Mouse (Mus musculus): ENCODE measurements at regions not wholly inside any gene's neighbourhood (a gene's known extent, or its start where the extent isn't known, plus 50 kb on each side); places are given as distances from the start of the nearest gene placed in this dataset.

DNA sequence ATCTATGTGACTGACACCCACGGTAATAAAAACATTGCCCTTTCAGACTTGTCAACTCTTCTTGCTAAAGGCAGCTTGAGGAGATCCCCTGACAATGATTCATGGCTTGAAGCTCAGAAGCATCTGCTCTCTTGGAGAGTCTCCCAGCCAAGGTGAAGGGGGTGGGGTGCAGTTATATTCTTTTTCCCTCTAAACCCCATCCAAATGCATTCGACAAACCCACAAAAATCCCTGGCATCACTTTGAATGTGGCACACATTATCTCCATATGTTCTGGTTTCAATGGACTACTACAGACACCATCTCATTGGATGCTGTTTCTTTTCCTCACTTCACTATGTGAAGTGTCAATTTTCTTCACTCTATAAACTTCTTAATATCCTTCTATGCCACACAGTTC, 603.0 kb upstream of the Rag2 start:
- H3K4me3 ChIP-seq (replicated peaks; ENCODE audit: control insufficient read depth, low read depth, low read length): no peak overlapping the region
- no peak overlapping the region for H3K27ac ChIP-seq (ENCODE audit: control insufficient read depth, insufficient read depth, low read depth, low read length, poor library complexity)
- TF ChIP-seq CTCF (IDR thresholded peaks at IDR 0.05; ENCODE audit: control insufficient read depth, insufficient read depth, low read length): no peak
- no peak for TF ChIP-seq POLR2A (IDR thresholded peaks at IDR 0.05; ENCODE audit: borderline replicate concordance, control insufficient read depth, low read depth, low read length)
- WGBS: 76% methylated on average over 2 of the region's 2 CpGs
- no peaks in the 10 kb centered on the region for H3K4me1 ChIP-seq (ENCODE audit: control insufficient read depth, insufficient read depth, low read length)

DNA sequence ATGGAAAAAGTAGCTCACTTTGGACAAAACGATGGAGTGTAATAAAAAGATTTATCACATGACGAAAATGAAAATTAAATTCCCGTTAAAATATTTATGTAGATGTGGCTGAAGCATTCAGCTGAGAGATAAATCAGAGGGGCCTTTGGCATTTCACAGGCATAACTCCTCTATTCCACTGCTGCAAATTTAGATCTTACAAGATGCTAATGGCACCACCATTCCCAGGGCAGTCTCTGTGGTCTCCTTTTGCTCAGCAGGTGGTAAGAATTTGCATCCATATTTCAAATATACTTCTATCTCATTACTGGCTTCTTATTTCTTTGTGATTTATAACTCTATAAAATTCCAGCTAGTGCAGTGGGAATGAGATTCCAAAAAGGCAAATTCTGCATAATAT, 581.5 kb upstream of the Rag2 start:
- WGBS: 77% methylated on average over 3 of the region's 3 CpGs
- Histone ChIP-seq H3K4me1 (ENCODE audit: control insufficient read depth, insufficient read depth, low read length) (no peaks in the 10 kb centered on the region), H3K4me3 (replicated peaks; ENCODE audit: control insufficient read depth, low read depth, low read length) (no peak overlapping the region), H3K27ac (ENCODE audit: control insufficient read depth, insufficient read depth, low read depth, low read length, poor library complexity) (no peak overlapping the region)
- TF ChIP-seq POLR2A (IDR thresholded peaks at IDR 0.05; ENCODE audit: borderline replicate concordance, control insufficient read depth, low read depth, low read length): no peak
- no peak for TF ChIP-seq CTCF (IDR thresholded peaks at IDR 0.05; ENCODE audit: control insufficient read depth, insufficient read depth, low read length)

DNA sequence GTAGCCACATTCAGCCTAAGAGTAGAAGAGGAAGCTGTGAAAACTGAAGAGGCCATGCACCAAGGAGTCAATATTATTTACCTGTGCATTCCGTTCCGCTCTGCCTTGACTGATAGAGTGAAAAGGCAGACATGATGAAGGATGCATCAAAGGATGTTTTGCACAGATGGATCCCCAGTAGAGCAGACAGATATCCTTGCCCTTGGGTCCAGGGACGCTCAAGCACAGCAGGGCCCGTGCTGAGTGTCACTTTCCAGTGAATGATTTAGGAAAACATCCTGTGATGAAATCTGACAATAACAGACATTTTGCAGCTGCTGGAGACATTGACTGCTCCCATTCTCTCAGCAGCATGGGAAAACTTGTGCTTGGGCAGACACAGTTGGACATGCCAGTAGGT, 561.6 kb upstream of the Rag2 start:
- WGBS: 73% methylated on average over 4 of the region's 4 CpGs
- Histone ChIP-seq H3K4me3 (replicated peaks; ENCODE audit: control insufficient read depth, low read depth, low read length) (no peak overlapping the region), H3K27ac (ENCODE audit: control insufficient read depth, insufficient read depth, low read depth, low read length, poor library complexity) (no peak overlapping the region), H3K4me1 (ENCODE audit: control insufficient read depth, insufficient read depth, low read length) (no peaks in the 10 kb centered on the region)
- TF ChIP-seq CTCF (IDR thresholded peaks at IDR 0.05; ENCODE audit: control insufficient read depth, insufficient read depth, low read length) (no peak), POLR2A (IDR thresholded peaks at IDR 0.05; ENCODE audit: borderline replicate concordance, control insufficient read depth, low read depth, low read length) (no peak)

DNA sequence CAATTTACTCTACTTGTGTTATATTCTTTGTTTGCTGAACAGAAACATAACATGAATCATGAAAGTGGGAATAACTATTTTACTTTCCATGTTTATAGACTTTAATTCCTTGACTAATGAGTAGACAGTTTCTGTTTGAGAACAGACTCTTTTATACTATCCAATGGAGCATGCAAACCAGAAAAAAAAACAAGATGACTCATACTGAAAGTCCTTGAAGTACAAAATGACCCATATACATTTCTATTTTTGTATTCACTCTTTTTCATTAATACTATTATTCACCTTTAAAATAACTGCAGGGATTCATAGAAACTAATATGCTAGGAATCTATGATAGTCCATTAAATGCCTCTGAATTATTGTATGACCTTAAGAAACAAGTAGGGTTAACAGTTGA, 549.5 kb upstream of the Rag2 start:
- Histone ChIP-seq H3K4me3 (replicated peaks; ENCODE audit: control insufficient read depth, low read depth, low read length) (no peak overlapping the region), H3K27ac (ENCODE audit: control insufficient read depth, insufficient read depth, low read depth, low read length, poor library complexity) (no peak overlapping the region)
- TF ChIP-seq POLR2A (IDR thresholded peaks at IDR 0.05; ENCODE audit: borderline replicate concordance, control insufficient read depth, low read depth, low read length) (no peak), CTCF (IDR thresholded peaks at IDR 0.05; ENCODE audit: control insufficient read depth, insufficient read depth, low read length) (no peak)

DNA sequence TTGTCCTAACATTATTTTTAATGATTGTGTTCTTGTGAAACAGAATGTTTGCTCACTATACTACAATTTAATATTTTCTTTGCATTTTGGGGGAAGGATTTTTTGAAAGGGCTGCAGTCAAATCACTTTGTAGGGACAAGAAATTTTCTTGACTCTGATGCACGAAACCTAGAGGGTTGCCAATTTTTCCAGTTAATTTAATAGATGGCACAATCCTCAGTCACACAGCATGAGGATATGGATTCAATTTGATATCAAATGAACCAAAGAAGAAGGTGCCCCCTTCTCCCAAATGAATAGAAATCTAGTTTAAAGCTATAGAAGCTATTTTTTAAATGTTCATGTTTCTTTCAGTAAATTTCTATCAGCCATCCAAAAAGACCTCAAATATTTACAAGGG, 544.3 kb upstream of the Rag2 start:
- Histone ChIP-seq H3K27ac (ENCODE audit: control insufficient read depth, insufficient read depth, low read depth, low read length, poor library complexity) (no peak overlapping the region), H3K4me3 (replicated peaks; ENCODE audit: control insufficient read depth, low read depth, low read length) (no peak overlapping the region), H3K4me1 (ENCODE audit: control insufficient read depth, insufficient read depth, low read length) (no peaks in the 10 kb centered on the region)
- WGBS: 64% methylated on average over 1 of the region's 1 CpGs
- no peak for TF ChIP-seq CTCF (IDR thresholded peaks at IDR 0.05; ENCODE audit: control insufficient read depth, insufficient read depth, low read length)
- TF ChIP-seq POLR2A (IDR thresholded peaks at IDR 0.05; ENCODE audit: borderline replicate concordance, control insufficient read depth, low read depth, low read length): no peak

More for the DNA sequence above, 549.5 kb upstream of the Rag2 start:
- H3K4me1 ChIP-seq (ENCODE audit: control insufficient read depth, insufficient read depth, low read length): no peaks in the 10 kb centered on the region

DNA sequence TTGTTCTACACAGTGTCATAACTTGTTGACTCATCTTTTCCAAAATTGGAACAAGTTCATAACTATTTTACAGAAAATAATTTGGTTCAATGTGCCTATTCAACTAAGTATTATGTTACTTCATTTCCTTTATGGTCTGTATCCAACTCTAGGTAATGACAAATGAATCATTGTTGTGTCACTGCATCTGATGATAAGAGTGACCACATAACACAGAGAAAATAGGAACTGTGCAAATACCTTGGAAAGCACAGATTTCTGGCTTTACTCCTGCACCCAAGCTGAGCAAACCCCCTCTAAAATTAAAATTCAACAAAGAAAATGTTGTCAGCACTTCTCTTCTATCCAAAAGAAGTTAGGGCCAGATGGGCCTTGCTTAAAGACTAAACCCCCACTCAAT, 540.7 kb upstream of the Rag2 start:
- H3K4me1 ChIP-seq (ENCODE audit: control insufficient read depth, insufficient read depth, low read length): no peaks in the 10 kb centered on the region
- TF ChIP-seq CTCF (IDR thresholded peaks at IDR 0.05; ENCODE audit: control insufficient read depth, insufficient read depth, low read length): no peak
- TF ChIP-seq POLR2A (IDR thresholded peaks at IDR 0.05; ENCODE audit: borderline replicate concordance, control insufficient read depth, low read depth, low read length): no peak
- no peak overlapping the region for H3K27ac ChIP-seq (ENCODE audit: control insufficient read depth, insufficient read depth, low read depth, low read length, poor library complexity)
- no peak overlapping the region for H3K4me3 ChIP-seq (replicated peaks; ENCODE audit: control insufficient read depth, low read depth, low read length)

DNA sequence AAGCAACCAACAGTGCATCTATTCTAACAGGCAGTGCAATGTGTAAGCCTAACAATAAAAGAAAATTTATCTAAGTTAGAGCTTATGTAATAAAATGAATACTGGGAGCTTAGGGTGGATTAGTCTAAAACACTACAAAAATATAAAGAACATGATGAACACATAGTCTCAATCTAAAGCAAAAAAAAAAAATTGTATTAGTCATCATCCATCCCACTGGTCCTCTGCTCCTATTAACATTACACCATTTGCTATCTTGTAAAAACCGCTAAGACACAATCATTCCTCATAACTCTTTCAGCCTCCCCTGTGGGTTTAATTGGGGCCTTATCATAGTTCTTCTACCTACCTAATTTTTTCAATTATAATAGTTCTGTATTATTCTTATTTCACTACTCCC, 539.9 kb upstream of the Rag2 start:
- TF ChIP-seq POLR2A (IDR thresholded peaks at IDR 0.05; ENCODE audit: borderline replicate concordance, control insufficient read depth, low read depth, low read length): no peak
- TF ChIP-seq CTCF (IDR thresholded peaks at IDR 0.05; ENCODE audit: control insufficient read depth, insufficient read depth, low read length): no peak
- 69% methylated on average over 1 of the region's 1 CpGs for WGBS
- H3K4me1 ChIP-seq (ENCODE audit: control insufficient read depth, insufficient read depth, low read length): no peaks in the 10 kb centered on the region
- H3K4me3 ChIP-seq (replicated peaks; ENCODE audit: control insufficient read depth, low read depth, low read length): no peak overlapping the region
- H3K27ac ChIP-seq (ENCODE audit: control insufficient read depth, insufficient read depth, low read depth, low read length, poor library complexity): no peak overlapping the region

DNA sequence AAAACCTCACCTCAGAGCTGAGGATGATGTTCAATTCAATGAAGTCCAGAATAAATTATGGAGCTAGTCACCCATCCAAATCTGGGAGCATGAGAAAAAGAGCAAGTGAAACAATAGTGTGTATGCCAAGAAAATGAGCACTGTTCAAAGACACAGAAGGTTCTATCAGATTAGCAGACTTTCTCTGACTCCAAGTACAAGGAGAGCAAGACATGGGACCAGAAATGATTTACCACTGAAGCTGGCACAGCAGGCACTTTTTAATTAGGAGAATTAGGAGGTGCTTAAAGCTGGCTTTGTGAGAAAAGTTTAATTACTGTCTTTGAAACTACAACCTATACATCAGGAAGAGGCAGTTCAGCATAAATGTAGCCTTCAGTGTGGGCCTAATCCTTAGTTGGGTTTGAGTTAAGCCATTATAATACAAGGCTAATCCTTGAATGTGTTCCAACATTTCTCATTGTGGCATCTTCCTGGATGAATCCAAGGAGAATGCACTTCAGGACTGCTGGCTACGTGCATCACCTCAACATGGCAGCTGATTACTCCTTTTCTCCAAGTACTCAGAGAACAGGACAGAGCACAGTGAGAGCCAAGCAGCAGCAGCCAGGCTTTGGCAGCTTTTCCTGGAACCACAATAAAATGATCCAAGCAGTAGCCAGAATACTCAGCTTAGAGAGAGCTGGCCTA, 517.2 kb upstream of the Rag2 start:
- no peak overlapping the region for H3K4me3 ChIP-seq (replicated peaks; ENCODE audit: control insufficient read depth, low read depth, low read length)
- 76% methylated on average over 1 of the region's 1 CpGs for WGBS
- no peak overlapping the region for H3K27ac ChIP-seq (ENCODE audit: control insufficient read depth, insufficient read depth, low read depth, low read length, poor library complexity)
- TF ChIP-seq POLR2A (IDR thresholded peaks at IDR 0.05; ENCODE audit: borderline replicate concordance, control insufficient read depth, low read depth, low read length) (no peak), CTCF (IDR thresholded peaks at IDR 0.05; ENCODE audit: control insufficient read depth, insufficient read depth, low read length) (no peak)
- H3K4me1 ChIP-seq (ENCODE audit: control insufficient read depth, insufficient read depth, low read length): no peaks in the 10 kb centered on the region

DNA sequence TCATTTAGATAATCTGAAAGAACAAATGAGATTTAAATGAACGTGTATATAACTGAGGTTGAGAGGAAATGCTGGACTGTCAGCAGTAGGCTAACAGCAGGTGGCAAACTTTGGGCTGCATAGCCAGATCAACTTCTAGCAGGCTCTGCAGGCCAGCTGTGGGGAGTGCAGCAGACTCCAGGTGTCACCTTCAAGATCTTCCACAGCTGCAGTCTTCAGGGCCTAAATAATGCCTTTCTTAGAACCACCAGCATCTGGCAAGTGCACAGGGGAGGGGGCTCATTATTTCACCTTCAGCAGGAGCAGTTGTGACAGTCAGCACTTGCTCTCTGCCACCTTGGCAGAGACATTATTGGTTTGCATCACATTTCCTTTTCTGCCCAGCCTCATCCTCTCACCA, 487.7 kb upstream of the Rag2 start:
- WGBS: 16% methylated on average over 1 of the region's 1 CpGs
- H3K4me3 ChIP-seq (replicated peaks; ENCODE audit: control insufficient read depth, low read depth, low read length): no peak overlapping the region
- TF ChIP-seq CTCF (IDR thresholded peaks at IDR 0.05; ENCODE audit: control insufficient read depth, insufficient read depth, low read length) (no peak), POLR2A (IDR thresholded peaks at IDR 0.05; ENCODE audit: borderline replicate concordance, control insufficient read depth, low read depth, low read length) (no peak)
- H3K27ac ChIP-seq (ENCODE audit: control insufficient read depth, insufficient read depth, low read depth, low read length, poor library complexity): no peak overlapping the region
- H3K4me1 ChIP-seq (ENCODE audit: control insufficient read depth, insufficient read depth, low read length): no peaks in the 10 kb centered on the region

Measured in bone marrow, adult 2 months (tissue).